Comparison of ENCODE assay signal across 8 mouse cellular contexts in genomic region chr2:152951065-152951849, GRCm38 (mm10). TPM values are rescaled to one million over a fixed set of nuclear protein-coding genes. Genes with fewer than 3 reads are reported as not detected.
DNase-seq lines count a peak whose midpoint lies in the region; ATAC-seq and TF ChIP-seq lines count a peak whose summit lies in the region.

Gene Dusp15, minus strand, starts transcription at chr2:152951698.

- peak within 1 kb of the TSS; percentile 99 for H3K4me2 ChIP-seq in kidney, postnatal 0 days (ENCODE audit: low read length)
- peak within 1 kb of the TSS; percentile 73 for H3K4me2 ChIP-seq in liver, embryonic 12.5 days

- peaks cover 6% of the 10 kb centered on the region; the same call in 1 of the 2 replicates for H3K27me3 ChIP-seq in kidney, postnatal 0 days (ENCODE audit: insufficient read depth, low read length)
- peaks cover 94% of the 10 kb centered on the region for H3K27me3 ChIP-seq in liver, embryonic 12.5 days (replicated peaks)

- peak; percentile 27 for DNase-seq in gastrocnemius, postnatal 10 days
- DNase-seq in gastrocnemius, postnatal 4 days (ENCODE audit: low spot score in 2 of 2), result no peak
- peak; percentile 56 to 71 for DNase-seq in cerebellum, adult 18-20 months
- DNase-seq in kidney, postnatal 0 days (ENCODE audit: low spot score), result no peak
- DNase-seq in right cerebral cortex, postnatal 25 days, result peak; percentile 79
- no peak for DNase-seq in Muller cell, postnatal 12 days (ENCODE audit: inconsistent ontology term)

- peak within 1 kb of the TSS; percentile 66 for H3K4me3 ChIP-seq in kidney, postnatal 0 days (replicated peaks; ENCODE audit: low read depth, low read length)
- H3K4me3 ChIP-seq in liver, embryonic 12.5 days, result peak within 1 kb of the TSS; percentile 53

- no peaks in the 10 kb centered on the region for H3K36me3 ChIP-seq in kidney, postnatal 0 days (ENCODE audit: insufficient read depth, low read length)
- H3K36me3 ChIP-seq in liver, embryonic 12.5 days, result no peaks in the 10 kb centered on the region

- no peaks in the 10 kb centered on the region; the same call in none of the 2 replicates for H3K4me1 ChIP-seq in kidney, postnatal 0 days (replicated peaks; ENCODE audit: insufficient read depth, low read length)
- H3K4me1 ChIP-seq in liver, embryonic 12.5 days, result peaks cover 7% of the 10 kb centered on the region

- peak within 1 kb of the TSS; percentile 42; the same call in 1 of the 2 replicates for H3K27ac ChIP-seq in kidney, postnatal 0 days
- no peak within 1 kb of the TSS for H3K27ac ChIP-seq in liver, embryonic 12.5 days

- ATAC-seq in frontal cortex, adult (ENCODE audit: low TSS enrichment), result peak; percentile 87
- peak; percentile 41 for ATAC-seq in kidney, postnatal 0 days (replicated peaks; ENCODE audit: low FRiP score, low read depth)
- ATAC-seq in liver, embryonic 12.5 days, result no peak

- no peak for TF ChIP-seq CTCF in kidney, postnatal 0 days (IDR thresholded peaks at IDR 0.05; ENCODE audit: low read depth)

- H3K9ac ChIP-seq in kidney, postnatal 0 days (ENCODE audit: low read depth, low read length), result peak within 1 kb of the TSS; percentile 61; the same call in 1 of the 2 replicates
- 0 out of 2 replicates have a peak within 1 kb of the TSS, but pooled peaks have one; percentile 20 for H3K9ac ChIP-seq in liver, embryonic 12.5 days

- under 1% methylated on average over 41 of the region's 54 CpGs for WGBS in kidney, postnatal 0 days
- 2% methylated on average over 44 of the region's 54 CpGs for WGBS in liver, embryonic 12.5 days (ENCODE audit: insufficient replicate concordance)

- H3K9me3 ChIP-seq in kidney, postnatal 0 days (replicated peaks; ENCODE audit: low read length), result no peaks in the 10 kb centered on the region
- no peaks in the 10 kb centered on the region for H3K9me3 ChIP-seq in liver, embryonic 12.5 days (replicated peaks)

RNA-seq across cellular contexts. Expression of gene Dusp15, which starts in this region (rescaled TPM):
- total RNA-seq in gastrocnemius, postnatal 10 days (2021), result 1 to 10 TPM; 2.5 to 3.1 TPM
- 1 to 10 TPM; 3.6 to 3.8 TPM for total RNA-seq in gastrocnemius, postnatal 4 days (2021)
- 6.9 and 8.8 TPM in 2 replicates for polyA plus RNA-seq in kidney, postnatal 0 days (2015; fragmentation: Nextera tagmentation; extraction: Ambion mirVana)
- polyA plus RNA-seq in liver, embryonic 12.5 days (2016; fragmentation: Nextera tagmentation; extraction: Ambion mirVana), result not detected in 2 replicates

Comparison
In these comparisons a context has a peak if more than half of its experiments do, and no peak if none do; other contexts are left out.
1. DNase-seq: peak in gastrocnemius, postnatal 10 days (single experiment), cerebellum, adult 18-20 months (2 of 2) and right cerebral cortex, postnatal 25 days (single experiment); none in gastrocnemius, postnatal 4 days (0 of 2), kidney, postnatal 0 days (single experiment) and Muller cell, postnatal 12 days (single experiment).